Mouse (Mus musculus): ENCODE results near the gene Fam83g.

- TF ChIP-seq CTCF (IDR thresholded peaks at IDR 0.05; ENCODE audit: borderline replicate concordance, extremely low read depth, insufficient read depth, insufficient read length) (no peak), POLR2A (IDR thresholded peaks at IDR 0.05; ENCODE audit: borderline replicate concordance, extremely low read depth, insufficient read depth, insufficient read length, poor library complexity, severe bottlenecking) (no peak)
Measured at GRCm38 (mm10) chr11:61658360-61658922, 25.4 kb upstream of the Fam83g start.
